Mouse (Mus musculus): ENCODE measurements around the gene Nsun2.
"Not testable (repeated sequence)": the region's sequence is repeated elsewhere in the genome, so short reads cannot be mapped to it uniquely, and the experiment has no call there.

The Nsun2 gene

DNA sequence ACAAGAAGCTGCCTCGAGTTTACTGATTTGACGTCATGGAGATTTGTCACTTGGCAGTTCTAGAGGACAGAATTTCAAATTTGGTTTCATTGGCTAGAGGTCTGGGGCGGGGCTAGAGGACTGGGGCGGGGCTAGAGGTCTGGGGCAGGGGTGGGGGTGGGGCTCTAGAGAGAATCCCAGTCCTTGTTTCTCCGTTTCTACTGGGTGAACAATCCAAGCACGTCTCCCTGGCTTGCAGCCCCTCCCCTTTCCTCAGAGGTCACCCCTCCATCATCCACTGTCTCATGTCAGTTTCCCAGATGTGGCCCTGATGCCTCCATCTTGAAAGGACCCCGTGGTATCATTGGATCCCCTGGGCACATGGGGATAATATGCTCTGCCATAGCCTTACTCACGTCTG, 21.5 kb downstream of the Nsun2 start:
- no peak for DNase-seq

- DNase-seq = no peak
Measured at GRCm38 (mm10) chr13:69555957-69556482, 22.5 kb downstream of the Nsun2 start.

DNA sequence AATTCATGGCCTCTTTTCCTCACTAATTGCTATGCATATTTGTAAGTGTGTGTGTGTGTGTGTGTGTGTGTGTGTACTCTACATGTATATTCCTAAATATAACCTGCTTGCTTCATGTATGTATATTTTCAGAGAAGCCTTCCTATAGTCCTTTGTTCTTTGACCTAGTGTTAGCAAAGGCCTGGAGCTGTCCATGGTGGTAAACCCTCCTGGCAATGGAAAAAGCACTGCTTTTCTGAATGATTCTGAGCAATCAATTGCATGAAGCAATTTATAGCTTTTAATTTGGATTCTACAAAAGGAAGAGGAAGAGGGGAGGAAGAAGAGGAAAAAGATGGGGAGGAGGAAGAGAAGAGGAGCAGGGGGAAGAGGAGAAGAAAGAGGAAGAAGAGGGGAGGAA, 23.2 kb downstream of the Nsun2 start:
- no peak for DNase-seq

- no peak for DNase-seq
Measured at GRCm38 (mm10) chr13:69558098-69558660, 24.6 kb downstream of the Nsun2 start.

- no peak for DNase-seq
Measured at GRCm38 (mm10) chr13:69559291-69559961, 25.9 kb downstream of the Nsun2 start.

GRCm38 (mm10) chr13:69562004-69562403, 28.5 kb downstream of the Nsun2 start:
- no peak for DNase-seq

DNA sequence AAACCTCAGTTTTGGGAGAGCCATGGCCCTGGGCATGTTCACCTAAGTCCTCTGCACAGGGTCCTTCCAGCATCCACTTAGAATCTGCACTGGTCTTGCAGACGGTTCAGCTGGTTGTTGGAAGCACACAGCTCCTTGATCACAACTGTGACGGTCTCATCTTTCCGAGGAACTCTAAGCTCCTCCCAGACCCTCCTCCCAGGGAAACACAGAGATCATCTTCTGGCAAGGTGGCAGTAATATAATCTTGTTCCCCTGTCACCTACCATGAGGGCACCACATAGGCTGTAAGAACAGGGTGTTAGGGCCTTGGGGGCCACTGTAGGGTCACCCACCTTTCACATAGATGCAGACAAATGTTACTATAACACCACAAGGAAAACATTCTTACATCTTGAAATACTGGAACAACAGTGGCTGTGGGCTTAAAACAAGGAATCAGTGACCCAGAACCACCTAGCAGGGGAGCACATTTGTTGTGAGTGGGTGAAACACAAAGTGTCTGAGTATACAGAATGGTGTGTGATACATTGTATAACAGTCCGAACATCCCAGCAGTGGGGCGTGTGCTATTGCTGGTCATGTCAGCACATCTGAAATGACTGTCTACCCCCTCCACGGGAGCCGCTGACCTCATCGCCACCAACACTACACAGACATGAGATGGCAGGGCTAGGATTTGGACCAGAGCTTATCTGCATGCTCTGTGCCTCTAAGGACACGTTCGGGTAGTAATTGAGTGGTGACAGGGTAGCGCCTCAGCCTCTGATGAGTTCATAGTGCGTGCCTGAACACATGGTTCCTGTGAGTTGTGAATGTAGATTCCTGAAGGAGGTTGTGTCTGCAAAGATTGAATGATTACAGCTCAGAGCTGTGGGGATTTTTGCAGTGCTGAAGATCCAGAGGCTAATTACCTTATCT, 29.4 kb downstream of the Nsun2 start:
- no peak for DNase-seq

- no peak for DNase-seq
Measured at GRCm38 (mm10) chr13:69563905-69564304, 30.4 kb downstream of the Nsun2 start.

DNA sequence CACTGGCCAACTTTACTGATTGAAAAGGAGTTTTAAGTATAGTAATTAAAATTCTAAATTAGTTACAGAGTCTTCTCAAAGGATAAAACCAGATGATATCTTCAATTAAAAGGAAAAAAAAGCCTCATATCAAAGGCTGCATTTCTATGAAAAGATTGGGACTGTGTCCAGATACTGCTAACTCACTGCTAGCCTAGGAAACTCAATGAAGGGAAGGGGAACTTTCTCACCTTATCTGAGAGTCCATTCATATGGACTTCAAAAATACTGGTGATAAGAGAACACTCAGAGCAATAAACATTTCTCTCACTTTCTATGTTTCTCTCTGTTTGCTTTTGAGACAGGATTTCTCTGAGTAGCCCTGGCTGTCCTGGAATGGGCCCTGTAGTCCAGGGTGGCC, 31.0 kb downstream of the Nsun2 start:
- DNase-seq = no peak

DNA sequence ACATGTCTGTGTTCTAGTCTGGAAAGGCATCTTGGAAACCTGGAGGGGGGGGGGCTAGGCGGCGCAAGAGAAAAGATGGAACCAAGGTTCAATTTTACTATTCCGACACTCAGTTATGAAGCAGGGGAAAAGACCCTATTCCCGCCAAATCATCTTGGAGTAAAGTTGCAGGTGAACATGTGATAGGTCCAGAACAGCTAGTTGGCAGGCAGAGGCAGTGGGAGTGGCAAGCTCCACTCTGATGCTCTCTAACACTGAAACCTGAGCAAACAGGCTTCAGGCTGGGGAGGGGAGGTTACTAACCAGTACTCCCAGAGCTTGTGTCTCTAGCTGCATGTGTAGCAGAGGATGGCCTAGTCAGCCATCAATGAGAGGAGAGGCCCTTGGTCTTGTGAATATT, 31.9 kb downstream of the Nsun2 start:
- DNase-seq = not testable (repeated sequence)

DNA sequence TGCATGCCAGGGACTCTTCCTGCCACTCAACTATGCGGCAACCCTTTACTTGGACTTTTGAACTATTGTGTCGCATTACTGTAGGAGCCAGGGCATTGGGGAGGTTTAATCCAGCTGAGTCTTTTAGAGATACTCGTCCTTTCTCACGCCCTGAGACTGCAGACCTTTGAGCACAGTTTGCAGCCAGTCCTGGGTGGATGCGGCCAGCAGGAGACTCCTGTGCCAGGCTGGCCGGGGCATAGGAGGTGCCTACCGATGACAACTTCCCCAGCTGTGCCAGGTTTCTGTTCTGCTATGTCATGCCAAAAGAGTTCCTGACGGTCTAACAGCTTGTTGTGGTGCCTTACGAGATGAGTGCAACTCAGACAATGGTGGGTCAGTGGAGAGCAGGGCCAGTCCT, 35.7 kb downstream of the Nsun2 start:
- DNase-seq = no peak

- no peak for DNase-seq
Measured at GRCm38 (mm10) chr13:69572594-69572993, 39.0 kb downstream of the Nsun2 start.

DNA sequence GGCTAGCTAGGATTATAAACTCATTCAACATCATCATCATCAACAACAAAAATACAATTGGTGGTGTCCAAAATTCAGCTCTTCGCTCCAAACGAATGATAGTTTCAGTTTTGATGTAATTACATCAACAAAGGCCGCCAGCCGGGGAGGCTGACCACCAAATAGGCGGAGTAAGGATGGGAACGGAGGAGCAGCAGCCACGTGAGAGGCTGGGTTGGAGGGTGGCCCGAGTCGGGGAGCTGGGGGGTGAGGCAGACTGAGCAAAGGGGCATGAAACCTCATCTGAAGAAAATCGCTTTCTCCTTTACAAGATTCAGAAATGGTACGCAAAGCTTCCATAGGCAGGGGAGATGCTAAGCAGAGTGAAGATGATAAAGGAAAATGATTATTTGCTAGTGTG, 43.1 kb downstream of the Nsun2 start:
- peak; percentile 43 for DNase-seq

- DNase-seq = no peak
Measured at GRCm38 (mm10) chr13:69577181-69577834, 43.8 kb downstream of the Nsun2 start.

- no peak for DNase-seq
Measured at GRCm38 (mm10) chr13:69582411-69582810, 48.9 kb downstream of the Nsun2 start.

DNA sequence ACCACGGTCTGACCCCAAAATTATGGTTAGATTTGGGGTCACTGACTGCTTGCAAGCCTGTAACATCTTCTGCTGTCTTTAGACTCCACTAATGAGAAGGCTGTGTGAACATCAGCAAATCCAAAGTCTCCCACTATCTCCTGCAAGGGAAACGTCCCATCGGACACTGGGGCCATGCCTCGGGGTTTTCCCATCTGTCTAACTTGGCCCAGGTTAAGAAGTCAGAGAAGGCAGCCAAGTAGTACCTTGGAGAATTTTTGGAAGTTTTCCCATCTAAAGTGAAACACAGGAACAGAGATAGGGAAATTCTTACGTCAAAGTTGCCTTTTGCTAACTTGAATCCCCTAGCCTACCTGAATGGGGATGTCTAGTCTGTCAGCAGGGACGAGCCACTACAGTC, 50.0 kb downstream of the Nsun2 start:
- no peak for DNase-seq

DNA sequence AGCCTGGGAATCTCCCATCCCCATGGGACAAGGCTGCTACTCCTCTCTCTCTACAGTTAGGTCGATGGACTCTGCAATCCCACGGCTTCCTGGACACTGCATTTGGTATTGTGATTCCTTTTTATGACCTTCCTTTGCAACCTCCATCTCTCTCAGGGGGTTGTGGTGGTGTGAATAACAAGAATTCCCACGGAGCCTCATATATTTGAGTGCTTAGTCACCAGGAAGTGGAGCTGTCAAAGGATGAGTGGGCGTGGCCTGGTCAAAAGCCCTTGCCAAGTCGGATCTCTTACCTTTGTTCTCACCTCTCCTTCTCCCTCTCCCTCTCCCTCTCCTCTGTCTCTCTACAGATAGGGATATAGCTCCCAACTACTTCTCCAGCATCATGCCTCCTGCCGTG, 52.3 kb downstream of the Nsun2 start:
- DNase-seq = no peak

- DNase-seq = no peak
Measured at GRCm38 (mm10) chr13:69586337-69586736, 52.8 kb downstream of the Nsun2 start.

DNA sequence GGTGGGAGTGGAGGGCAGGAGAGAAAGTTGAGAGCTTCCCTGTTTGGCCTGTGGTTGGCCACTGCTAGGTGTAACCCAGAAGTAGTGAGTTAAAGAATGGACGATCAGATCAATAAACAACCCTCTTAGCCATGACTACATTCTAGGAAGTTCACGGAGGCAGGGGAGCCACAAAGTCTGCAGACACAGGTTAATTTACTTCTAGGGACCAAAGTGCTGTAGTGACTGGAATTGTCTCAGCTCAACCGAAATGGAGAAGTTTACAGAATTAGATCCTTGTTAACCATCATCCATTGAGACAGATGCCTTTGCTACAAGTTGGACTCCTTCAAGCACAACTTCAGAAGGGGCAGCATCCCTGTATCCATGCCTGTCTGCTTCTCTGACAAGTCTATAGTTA, 54.3 kb downstream of the Nsun2 start:
- no peak for DNase-seq

DNA sequence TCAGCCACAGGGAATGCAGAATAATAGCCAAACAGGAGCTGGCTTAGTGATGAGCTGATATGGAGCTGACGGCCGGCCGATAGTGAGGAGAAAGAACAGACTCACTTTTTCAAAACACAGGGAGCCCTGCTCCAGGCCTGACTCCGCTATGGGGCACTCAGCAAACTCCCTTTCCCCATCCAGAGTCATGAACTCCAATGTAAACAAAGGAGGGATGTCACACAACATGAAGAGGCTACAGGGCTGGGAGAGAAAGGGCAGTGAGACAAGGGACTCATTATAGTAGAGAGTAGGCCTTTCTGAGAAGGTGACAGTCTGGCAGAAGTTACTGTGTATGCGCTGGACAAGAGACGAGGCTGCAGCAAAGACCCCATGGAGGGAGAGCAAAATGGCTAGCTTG, 54.7 kb downstream of the Nsun2 start:
- DNase-seq = no peak

DNA sequence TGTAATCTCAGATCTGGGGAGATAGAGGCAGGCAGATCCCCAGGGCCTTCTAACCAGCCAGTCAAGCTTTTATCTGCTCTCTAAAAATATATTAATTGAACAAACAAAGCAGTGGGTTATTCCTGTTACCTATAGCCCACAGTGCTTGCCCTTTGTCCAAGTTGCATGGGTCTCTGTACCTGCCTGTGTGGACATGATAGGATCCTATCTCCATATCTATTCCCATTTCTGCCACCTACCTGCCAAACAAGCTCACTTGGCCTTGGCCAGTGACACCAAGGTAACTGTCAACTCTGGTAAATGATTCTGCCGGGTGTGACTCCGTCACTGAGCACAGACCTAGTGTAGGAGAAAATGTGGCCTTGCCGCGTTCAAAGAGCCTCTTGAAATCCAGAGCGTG, 57.8 kb downstream of the Nsun2 start:
- DNase-seq = no peak

DNA sequence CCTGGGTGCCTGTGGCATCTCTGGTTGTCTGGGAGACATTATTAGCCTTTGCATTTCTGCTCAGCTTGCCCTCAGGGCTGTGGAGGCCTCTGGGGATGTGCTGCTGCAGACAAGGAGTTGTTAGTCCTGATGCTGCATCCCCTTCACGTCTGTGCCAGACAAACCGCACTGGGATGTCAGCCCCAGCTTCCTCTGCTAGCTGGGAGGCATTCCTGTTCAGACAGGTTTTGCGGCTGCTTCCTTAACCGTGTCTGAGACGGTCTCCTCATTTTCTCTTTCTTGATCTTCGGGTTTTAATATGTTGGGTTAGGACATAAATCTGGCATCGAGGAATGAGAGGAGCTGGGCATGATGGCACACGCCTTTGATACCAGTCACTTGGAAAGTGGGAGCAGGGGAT, 58.7 kb downstream of the Nsun2 start:
- no peak for DNase-seq

DNA sequence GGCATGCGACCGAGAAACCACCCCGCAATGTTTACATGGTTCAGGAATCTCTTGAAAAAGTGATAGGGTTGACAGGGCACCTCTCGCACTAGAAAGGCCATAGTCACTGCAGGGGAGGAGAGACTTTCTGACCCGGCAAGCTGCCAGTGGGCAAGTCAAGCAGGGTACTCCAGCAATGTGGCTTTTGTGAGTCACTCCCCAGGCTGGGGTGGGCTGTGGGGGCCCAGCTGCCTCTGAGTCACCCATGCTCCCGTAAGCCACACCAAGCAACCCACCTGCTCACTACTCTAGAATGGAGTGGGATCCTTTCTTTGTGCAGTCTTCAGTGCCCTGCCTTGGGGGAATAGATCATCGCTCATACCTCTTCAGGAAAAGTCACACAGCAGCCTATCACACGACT, 59.9 kb downstream of the Nsun2 start:
- DNase-seq = no peak

Data from right cerebral cortex, postnatal 4 days (tissue).